Mouse (Mus musculus) fat pad, adult 2 months (tissue): ENCODE measurements at regions not wholly inside any gene's neighbourhood (a gene's known extent, or its start where the extent isn't known, plus 50 kb on each side); places are given as distances from the start of the nearest gene placed in this dataset.

Experiments
- DNase-seq: peaks from one replicate; pipeline ENCODE4 v3.0.0-alpha.2; 2011; ENCODE audit warnings: low read depth, low spot score; ENCODE audit errors: extremely low read depth

GRCm38 (mm10) chr12:99643016-99643415, 79.6 kb upstream of the Foxn3 start:
- no peak for DNase-seq

DNA sequence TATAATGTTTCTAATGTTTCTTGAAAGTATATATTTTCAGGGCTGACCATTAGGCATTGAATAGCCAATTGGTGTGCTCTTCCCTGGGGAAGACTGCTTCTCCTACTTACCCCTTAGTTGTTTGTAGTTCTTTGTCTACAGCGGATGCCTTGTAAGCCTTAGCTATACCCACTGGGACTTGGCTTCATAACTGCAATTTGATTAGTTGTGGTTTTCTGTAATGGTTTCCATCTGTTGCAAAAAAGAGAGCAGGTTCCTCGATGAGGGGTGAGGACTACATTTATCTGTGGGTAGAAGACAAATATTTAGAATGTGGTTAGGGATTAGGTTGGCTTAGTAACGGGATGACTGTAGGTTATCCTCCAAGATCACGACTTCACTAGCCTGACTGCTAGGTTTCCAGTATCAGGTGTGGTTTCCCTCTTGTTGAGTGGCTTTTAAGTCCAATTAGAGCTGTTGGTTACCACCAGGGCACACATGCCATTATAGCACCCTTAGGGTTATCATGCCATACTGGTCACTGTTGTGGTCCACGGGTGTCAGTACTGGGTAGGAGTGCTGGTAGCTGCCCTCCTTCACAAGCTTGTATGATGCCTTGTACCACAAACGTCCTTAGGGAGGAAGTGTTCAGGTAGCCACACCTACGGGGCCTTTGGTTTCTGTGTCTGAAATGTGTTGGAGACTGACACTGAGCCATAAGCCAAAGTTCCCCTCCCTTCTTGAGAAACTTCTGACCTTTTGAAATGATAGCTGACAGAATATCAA, 78.9 kb upstream of the Foxn3 start:
- no peak for DNase-seq

GRCm38 (mm10) chr12:99641278-99641677, 77.9 kb upstream of the Foxn3 start:
- DNase-seq: no peak

GRCm38 (mm10) chr12:99640214-99641151, 77.1 kb upstream of the Foxn3 start:
- no peak for DNase-seq

- DNase-seq: no peak
Observed at GRCm38 (mm10) chr12:99639847-99640213, 76.4 kb upstream of the Foxn3 start.

DNA sequence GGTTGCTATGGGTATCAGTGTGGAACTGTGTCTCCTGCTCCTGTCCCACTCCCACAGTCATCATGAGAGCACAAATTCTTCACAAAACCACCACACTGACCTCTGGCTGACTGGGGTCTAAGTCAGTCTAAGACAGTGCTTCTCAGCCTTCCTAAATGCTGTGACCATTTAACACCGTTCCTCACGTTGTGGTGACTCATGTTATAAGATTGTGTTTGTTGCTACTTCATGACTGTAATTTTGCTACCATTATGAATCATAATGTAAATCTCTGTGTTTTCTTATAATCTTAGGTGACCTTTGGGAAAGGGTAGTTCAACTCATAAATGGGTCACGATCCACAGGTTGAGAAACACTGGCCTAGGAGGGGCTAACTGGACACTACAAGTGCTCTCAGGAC, 75.7 kb upstream of the Foxn3 start:
- DNase-seq: no peak

DNA sequence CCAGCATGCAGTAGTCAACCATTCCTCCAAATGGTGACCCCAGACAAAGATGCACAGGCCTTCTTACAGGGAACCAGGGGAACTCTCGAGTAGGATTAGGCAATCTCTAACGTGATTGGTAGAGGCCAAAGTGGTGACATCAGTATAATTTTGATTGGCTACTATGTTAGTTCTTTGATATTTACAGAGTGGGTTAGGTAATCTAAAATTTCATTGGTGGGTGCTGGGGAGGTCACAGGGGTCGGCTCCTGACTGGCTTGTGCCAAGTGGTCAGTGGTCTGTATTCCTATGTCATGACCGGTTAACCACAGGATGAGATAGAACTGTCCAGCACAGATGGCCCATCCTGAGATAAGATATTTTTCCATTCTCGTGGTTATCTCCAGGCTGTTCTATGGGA, 74.6 kb upstream of the Foxn3 start:
- no peak for DNase-seq

DNA sequence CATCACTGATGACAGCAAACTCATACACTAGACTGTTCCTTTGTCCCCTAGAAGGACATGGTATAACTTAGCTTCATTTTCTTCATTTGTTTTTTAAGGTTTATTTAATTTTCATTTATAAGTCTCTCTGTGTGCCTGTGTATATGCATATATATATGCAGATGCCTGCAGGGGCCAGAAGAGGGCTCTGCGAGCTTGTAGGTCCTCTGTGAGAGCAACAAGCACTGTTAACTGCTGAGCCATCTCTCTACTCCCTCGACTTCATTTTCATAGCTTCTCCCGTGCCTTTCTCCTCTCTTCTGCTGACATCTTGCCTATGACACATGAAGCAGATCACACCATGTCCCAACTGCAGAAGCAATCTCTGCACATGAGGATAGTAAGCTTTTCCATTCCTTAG, 72.9 kb upstream of the Foxn3 start:
- DNase-seq: no peak

DNA sequence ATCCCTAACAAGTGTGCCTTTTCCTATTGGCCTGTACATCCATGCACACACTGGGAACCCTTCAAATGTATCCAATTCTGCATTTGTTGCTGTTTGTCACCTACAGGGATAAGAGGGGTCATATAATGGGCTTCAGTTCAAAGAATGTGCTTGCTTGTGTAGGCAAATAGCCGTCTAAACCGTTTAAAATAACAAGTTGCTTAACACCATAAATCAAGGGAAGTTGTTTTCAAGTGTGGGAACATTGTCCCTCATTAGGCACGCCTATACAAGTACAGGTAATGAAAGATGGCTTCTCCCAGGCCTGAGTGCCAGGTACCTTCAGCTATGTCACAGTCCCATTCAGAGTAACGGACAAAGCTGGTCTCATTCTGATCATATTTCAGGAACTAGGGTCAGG, 72.0 kb upstream of the Foxn3 start:
- DNase-seq: peak; percentile 66

DNA sequence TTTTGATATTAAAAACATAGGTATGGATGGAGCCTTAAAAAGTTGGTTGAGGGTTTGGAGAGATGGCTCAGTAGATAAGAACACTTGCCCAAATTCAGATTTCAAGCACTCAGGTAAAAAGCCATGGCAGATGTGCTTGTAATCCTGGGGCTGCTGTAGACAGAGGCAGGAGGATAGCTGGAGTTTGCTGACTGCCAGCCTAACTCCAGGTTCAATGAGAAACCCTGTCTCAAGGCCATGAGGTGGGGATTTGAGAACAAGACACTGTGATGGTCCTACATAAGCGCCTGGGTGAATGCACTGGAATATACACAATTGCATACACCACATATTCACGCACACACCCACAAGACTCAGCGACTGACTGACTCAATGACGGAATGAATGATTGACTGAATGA, 71.3 kb upstream of the Foxn3 start:
- no peak for DNase-seq

GRCm38 (mm10) chr12:99633678-99634077, 70.3 kb upstream of the Foxn3 start:
- no peak for DNase-seq

GRCm38 (mm10) chr12:99632988-99633387, 69.6 kb upstream of the Foxn3 start:
- no peak for DNase-seq

GRCm38 (mm10) chr12:99629606-99630005, 66.2 kb upstream of the Foxn3 start:
- DNase-seq: no peak

- DNase-seq: no peak
Observed at GRCm38 (mm10) chr12:99628421-99628820, 65.0 kb upstream of the Foxn3 start.

DNA sequence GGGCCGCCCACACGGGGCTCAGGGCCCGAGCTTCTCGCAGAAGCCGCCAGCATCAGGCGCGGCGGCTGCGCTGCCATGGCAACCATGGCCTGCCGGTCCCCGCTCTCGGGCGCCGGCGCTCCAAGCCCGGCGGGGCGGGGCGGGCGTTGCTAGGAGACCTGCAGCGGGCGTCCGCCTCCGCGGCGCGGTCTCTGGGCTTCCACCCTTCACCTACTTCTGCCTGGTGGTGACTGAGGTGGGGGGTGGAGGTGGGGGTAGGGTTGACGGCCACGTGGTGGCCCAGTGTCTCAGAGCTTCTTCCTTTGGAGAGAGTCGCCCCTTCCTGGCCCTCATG, 64.5 kb upstream of the Foxn3 start:
- no peak for DNase-seq

DNA sequence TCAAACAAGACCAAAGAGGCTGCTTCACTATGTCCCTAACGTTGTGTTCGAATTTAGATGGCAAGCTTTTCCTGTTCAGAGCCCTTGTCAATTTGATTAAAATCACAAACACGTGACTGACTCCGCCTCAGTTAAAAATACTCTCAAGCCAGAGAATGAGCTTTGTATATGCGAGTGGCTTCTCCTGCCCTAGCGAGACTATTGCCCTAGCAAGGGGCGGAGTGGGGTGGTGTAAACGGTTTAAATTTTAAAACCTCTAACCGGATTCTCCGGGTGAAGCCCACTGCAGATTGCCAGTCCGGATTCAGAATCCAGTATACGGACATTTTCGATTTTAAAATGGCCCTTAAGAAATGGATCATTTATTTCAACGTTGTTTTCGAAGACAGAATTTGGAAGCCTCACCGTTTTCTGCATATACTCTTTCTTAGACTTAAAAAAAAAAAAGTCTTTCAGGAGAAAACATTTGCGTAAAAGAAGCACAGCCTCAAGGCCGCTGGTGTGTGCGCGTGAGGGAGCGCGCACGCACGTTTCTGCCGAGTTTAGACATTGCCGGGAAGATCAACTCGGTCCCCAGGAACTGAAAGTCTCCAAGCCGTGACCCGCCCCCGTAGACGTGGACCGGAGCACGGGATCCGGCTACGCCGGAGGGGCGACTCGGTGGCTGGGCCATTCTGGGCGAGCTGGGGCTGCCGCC, 64.0 kb upstream of the Foxn3 start:
- peak; percentile 18 for DNase-seq

- no peak for DNase-seq
Observed at GRCm38 (mm10) chr12:99626147-99626546, 62.8 kb upstream of the Foxn3 start.

DNA sequence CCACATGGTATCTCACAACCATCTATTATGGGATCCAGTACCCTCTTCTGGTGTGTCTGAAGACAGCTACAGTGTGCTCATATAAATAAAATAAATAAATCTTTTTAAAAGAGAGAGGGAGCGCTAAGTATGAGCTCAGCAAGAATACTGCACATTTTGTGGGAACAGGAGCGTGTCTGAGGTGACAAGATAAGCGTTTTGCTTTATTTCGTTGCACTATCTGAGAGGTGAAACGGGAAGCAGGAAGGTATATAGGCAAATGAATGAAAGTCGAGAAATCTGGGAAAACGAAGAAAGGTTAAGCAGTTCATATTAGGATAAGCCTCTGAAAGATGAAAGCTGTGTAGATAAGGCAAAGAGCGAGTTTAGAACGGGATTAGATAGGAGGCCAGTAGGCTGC, 61.7 kb upstream of the Foxn3 start:
- DNase-seq: no peak

DNA sequence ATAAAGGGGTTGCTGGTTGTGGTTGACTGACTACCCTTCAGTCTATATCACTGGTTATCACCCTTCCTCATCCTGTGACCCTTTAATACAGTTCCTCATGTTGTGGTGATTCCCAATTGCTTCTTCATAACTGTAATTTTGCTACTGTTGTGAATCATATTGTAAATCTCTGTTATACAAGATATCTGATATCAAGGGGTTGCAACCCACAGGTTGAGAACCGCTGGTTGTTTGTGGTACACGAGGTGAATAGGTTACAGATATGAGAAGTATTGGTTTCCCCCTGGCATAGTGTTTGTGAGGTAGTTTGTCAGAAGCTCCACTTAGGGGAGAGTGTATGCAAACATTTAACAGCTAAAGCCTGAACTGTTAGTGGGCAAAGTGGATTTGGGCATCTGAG, 58.9 kb upstream of the Foxn3 start:
- no peak for DNase-seq

GRCm38 (mm10) chr12:99617241-99617804, 53.9 kb upstream of the Foxn3 start:
- no peak for DNase-seq

GRCm38 (mm10) chr12:99614420-99614819, 51.0 kb upstream of the Foxn3 start:
- no peak for DNase-seq
